Mouse (Mus musculus) liver, embryonic 15.5 days (tissue): ENCODE measurements around the gene Pola1. TPM values are rescaled to one million over a fixed set of nuclear protein-coding genes. Genes with fewer than 3 reads are reported as not detected.

Experiments used
- ATAC-seq: fragments of 200-750 bp; cut with Nextera tagmentation; 2 replicates; pipeline ENCODE4 v1.8.0; 2017; ENCODE audit warnings: moderate number of reproducible peaks, mild to moderate bottlenecking, moderate library complexity; ENCODE audit not compliant: insufficient read depth
- H3K27ac ChIP-seq: fragments of 300-500 bp; sonication (generic); replicated peaks from 2 replicates; pipeline ENCODE4 v1.5.1; 2015; ENCODE audit warnings: mild to moderate bottlenecking, inconsistent platforms
- H3K27me3 ChIP-seq: fragments of 300-500 bp; sonication (generic); 2 replicates; pipeline ENCODE4 v1.6.1; 2015; ENCODE audit warnings: mild to moderate bottlenecking, inconsistent platforms
- H3K36me3 ChIP-seq: fragments of 300-500 bp; sonication (generic); replicated peaks from 2 replicates; pipeline ENCODE4 v1.6.1; 2015; ENCODE audit warnings: moderate library complexity, mild to moderate bottlenecking, inconsistent platforms
- H3K4me1 ChIP-seq: fragments of 300-500 bp; sonication (generic); replicated peaks from 2 replicates; pipeline ENCODE4 v1.6.1; 2015; ENCODE audit warnings: inconsistent platforms
- H3K4me2 ChIP-seq: fragments of 300-500 bp; sonication (generic); 2 replicates; pipeline ENCODE4 v1.6.1; 2015; ENCODE audit warnings: moderate library complexity, mild to moderate bottlenecking, inconsistent platforms
- H3K4me3 ChIP-seq: fragments of 300-500 bp; sonication (generic); replicated peaks from 2 replicates; pipeline ENCODE4 v1.5.1; 2015; ENCODE audit warnings: mild to moderate bottlenecking, inconsistent platforms
- H3K9ac ChIP-seq: fragments of 300-500 bp; sonication (generic); 2 replicates; pipeline ENCODE4 v1.6.1; 2015; ENCODE audit warnings: moderate library complexity, mild to moderate bottlenecking, inconsistent platforms
- H3K9me3 ChIP-seq: fragments of 300-500 bp; sonication (generic); replicated peaks from 2 replicates; pipeline ENCODE4 v1.6.1; 2016; ENCODE audit warnings: inconsistent platforms
- WGBS: fragments of 180-500 bp; shearing (Covaris S2); methylation state at CpG from one replicate; pipeline ENCODE4 v1.1.7; 2015; ENCODE audit warnings: mixed read lengths; ENCODE audit not compliant: insufficient replicate concordance; 5-methylcytosine and 5-hydroxymethylcytosine counted together
- polyA plus RNA-seq: library from polyadenylated mRNA; unstranded; fragments of >200 nt; fragmentation: Nextera tagmentation; extraction: Ambion mirVana; gene quantifications from 2 replicates; pipeline ENCODE4 v1.2.1, GENCODE M21; 2015

Pola1 gene
- polyA plus RNA-seq, 1 experiment from 2014 or later, result 14.4 TPM

DNA sequence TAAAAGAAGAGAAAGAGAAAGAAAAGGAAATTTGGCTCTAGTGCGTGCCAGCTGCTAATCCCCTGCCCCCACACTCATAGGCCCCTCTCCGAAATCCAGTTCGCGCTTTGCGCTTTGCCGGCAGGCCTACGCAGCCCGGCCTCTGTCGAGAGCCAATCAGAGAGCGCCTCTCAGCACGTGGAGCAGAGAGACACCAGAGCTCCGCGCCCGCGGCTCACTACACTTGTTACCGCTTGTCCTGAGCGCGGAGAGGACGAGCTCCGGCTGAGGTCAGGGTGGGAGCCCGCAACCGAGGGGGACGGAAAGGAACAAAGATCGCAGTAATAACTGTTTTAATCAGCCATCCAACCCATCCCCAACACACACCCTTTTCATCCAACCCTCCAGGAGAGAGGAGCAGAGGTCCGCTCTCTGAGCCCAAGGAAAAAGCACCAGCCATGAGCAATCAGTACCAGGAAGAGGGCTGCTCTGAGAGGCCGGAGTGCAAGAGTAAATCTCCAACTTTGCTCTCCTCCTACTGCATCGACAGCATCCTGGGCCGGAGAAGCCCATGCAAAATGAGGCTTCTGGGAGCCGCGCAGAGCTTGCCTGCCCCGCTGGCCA is 345.6 kb downstream of the Pola1 start, which contains the start of gene Arx:
TSS of gene Arx (plus strand) at position 155 of the 603 bp plus-strand sequence.
- Histone ChIP-seq H3K9ac (no peak within 1 kb of the TSS), H3K9me3 (no peaks in the 10 kb centered on the region), H3K4me2 (no peak within 1 kb of the TSS), H3K4me3 (no peak within 1 kb of the TSS), H3K27me3 (peaks cover 97% of the 10 kb centered on the region), H3K27ac (no peak within 1 kb of the TSS), H3K4me1 (peaks cover 5% of the 10 kb centered on the region; the same call in 1 of the 2 replicates), H3K36me3 (no peaks in the 10 kb centered on the region)
- 18% methylated on average over 31 of the region's 31 CpGs for WGBS
- 0 out of 2 replicates have a peak, but pooled peaks have one; percentile 49 for ATAC-seq

- Histone ChIP-seq H3K4me2 (no peak overlapping the region), H3K4me1 (peaks cover 5% of the 10 kb centered on the region; the same call in 1 of the 2 replicates), H3K9ac (no peak overlapping the region), H3K36me3 (no peaks in the 10 kb centered on the region), H3K27ac (no peak overlapping the region), H3K27me3 (peaks cover 94% of the 10 kb centered on the region), H3K9me3 (no peaks in the 10 kb centered on the region), H3K4me3 (no peak overlapping the region)
- no peak for ATAC-seq
- 16% methylated on average over 10 of the region's 10 CpGs for WGBS
Measured at GRCm38 (mm10) chrX:93285091-93285490, 346.9 kb downstream of the Pola1 start.

DNA sequence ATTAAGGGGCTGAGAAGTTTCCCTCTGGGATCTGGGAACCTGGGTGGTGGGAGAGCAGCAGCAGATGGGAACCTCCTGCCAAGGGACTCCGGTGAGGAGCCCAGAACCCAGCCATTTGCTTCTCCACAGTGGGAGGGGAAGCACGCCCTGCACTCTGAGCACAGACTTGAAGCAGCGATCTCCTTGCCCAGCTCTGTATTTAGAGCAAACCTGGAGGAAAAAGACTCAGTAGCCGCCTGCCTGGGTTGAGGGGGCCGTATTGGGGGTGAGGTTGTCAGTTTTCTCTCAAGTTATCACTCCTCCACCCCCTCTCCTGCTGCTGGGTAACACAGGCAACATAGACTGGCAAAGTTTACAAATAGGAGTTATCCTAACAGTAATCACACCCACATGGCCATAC is 350.2 kb downstream of the Pola1 start:
- H3K4me3 ChIP-seq, result no peak overlapping the region
- 0 out of 2 replicates have a peak overlapping the region, but pooled peaks have one; percentile 32 for H3K4me2 ChIP-seq
- H3K9me3 ChIP-seq, result no peaks in the 10 kb centered on the region
- H3K9ac ChIP-seq, result no peak overlapping the region
- no peak for ATAC-seq
- 19% methylated on average over 5 of the region's 5 CpGs for WGBS
- H3K36me3 ChIP-seq, result no peaks in the 10 kb centered on the region
- H3K4me1 ChIP-seq, result no peaks in the 10 kb centered on the region
- H3K27ac ChIP-seq, result no peak overlapping the region
- peaks cover 81% of the 10 kb centered on the region for H3K27me3 ChIP-seq

- Histone ChIP-seq H3K9me3 (no peaks in the 10 kb centered on the region), H3K4me1 (no peaks in the 10 kb centered on the region), H3K27me3 (peaks cover 76% of the 10 kb centered on the region), H3K4me3 (no peak overlapping the region), H3K4me2 (peak overlapping the region; percentile 32; the same call in 1 of the 2 replicates), H3K36me3 (no peaks in the 10 kb centered on the region), H3K27ac (no peak overlapping the region), H3K9ac (no peak overlapping the region)
- no peak for ATAC-seq
- WGBS, result 13% methylated on average over 23 of the region's 23 CpGs
Measured at GRCm38 (mm10) chrX:93281028-93281723, 350.8 kb downstream of the Pola1 start.

GRCm38 (mm10) chrX:93279940-93280339 is 352.0 kb downstream of the Pola1 start:
- ATAC-seq, result no peak
- no peak overlapping the region for H3K4me3 ChIP-seq
- no peaks in the 10 kb centered on the region for H3K36me3 ChIP-seq
- no peak overlapping the region for H3K4me2 ChIP-seq
- no peaks in the 10 kb centered on the region for H3K9me3 ChIP-seq
- H3K9ac ChIP-seq, result no peak overlapping the region
- H3K27me3 ChIP-seq, result peaks cover 68% of the 10 kb centered on the region
- no peaks in the 10 kb centered on the region for H3K4me1 ChIP-seq
- H3K27ac ChIP-seq, result no peak overlapping the region
- WGBS, result 31% methylated on average over 6 of the region's 11 CpGs

DNA sequence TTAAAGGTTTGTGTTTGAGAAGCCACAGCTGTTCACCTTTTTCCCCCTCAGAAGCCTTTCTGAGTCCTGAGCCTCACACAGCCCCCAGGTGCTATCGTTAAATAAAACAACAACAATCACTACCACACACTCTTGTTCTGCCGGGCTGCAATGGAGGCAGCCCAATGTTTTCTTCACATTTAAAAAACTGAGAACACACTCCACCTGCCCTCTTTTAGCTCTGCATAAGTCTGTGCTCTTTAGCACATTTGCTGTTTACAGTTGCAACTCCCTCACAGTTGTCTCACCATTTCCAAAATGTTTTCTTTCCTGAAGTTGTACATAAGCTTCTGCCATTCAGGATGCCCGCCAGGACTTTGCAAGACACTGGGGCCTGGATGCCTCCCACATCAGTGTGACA is 356.3 kb downstream of the Pola1 start:
- H3K4me3 ChIP-seq, result no peak overlapping the region
- WGBS, result 40% methylated on average over 3 of the region's 3 CpGs
- H3K9ac ChIP-seq, result no peak overlapping the region
- H3K27me3 ChIP-seq, result peaks cover 29% of the 10 kb centered on the region
- H3K36me3 ChIP-seq, result no peaks in the 10 kb centered on the region
- no peaks in the 10 kb centered on the region for H3K9me3 ChIP-seq
- ATAC-seq, result no peak
- no peak overlapping the region for H3K4me2 ChIP-seq
- no peak overlapping the region for H3K27ac ChIP-seq
- no peaks in the 10 kb centered on the region for H3K4me1 ChIP-seq

Other genes with a start within 250 kb of the Pola1 start
- 7.9 and 8.1 TPM in 2 replicates for gene Pcyt1b, start 22.7 kb upstream of the Pola1 start, polyA plus RNA-seq
- 29.6 and 32.1 TPM in 2 replicates for gene Pdk3, start 200.0 kb upstream of the Pola1 start, polyA plus RNA-seq